Mouse (Mus musculus) gastrocnemius, adult 8-10 months (tissue): Measurements from ENCODE around the gene Zranb1. TPM values are rescaled to one million over a fixed set of nuclear protein-coding genes. Genes with fewer than 3 reads are reported as not detected.
A peak's percentile ranks its signal among the peaks of the same experiment; 100 is the strongest.

Experiments
- DNase-seq, 2 experiments: peaks; one replicate each; pipeline ENCODE4 v3.0.0; 2022; ENCODE audit warnings: low spot score in 2 of 2
- total RNA-seq, 4 experiments: library from RNA; stranded (reverse); gene quantifications; 2 replicates each; pipeline ENCODE4 v1.2.4; 2022

The Zranb1 gene
- total RNA-seq, 4 experiments from 2014 or later, result 55.7 to 67.7 (median 59.6) TPM

- no peak for DNase-seq
Observed at GRCm38 (mm10) chr7:132999061-132999460, 68.1 kb downstream of the Zranb1 start.

- no peak for DNase-seq
Observed at GRCm38 (mm10) chr7:133001388-133001787, 70.4 kb downstream of the Zranb1 start.

GRCm38 (mm10) chr7:133002271-133002670, 71.3 kb downstream of the Zranb1 start:
- no peak for DNase-seq

GRCm38 (mm10) chr7:133003421-133003820, 72.5 kb downstream of the Zranb1 start:
- peak; percentile 76 to 81 for DNase-seq

GRCm38 (mm10) chr7:133005772-133006171, 74.8 kb downstream of the Zranb1 start:
- no peak for DNase-seq

- peak in 1 of 2 experiments; percentile 53 for DNase-seq
Observed at GRCm38 (mm10) chr7:133007343-133007742, 76.4 kb downstream of the Zranb1 start.

- DNase-seq, result no peak
Observed at GRCm38 (mm10) chr7:133008663-133009062, 77.7 kb downstream of the Zranb1 start.

GRCm38 (mm10) chr7:133009676-133010075, 78.7 kb downstream of the Zranb1 start:
- no peak for DNase-seq

- DNase-seq, result no peak
Observed at GRCm38 (mm10) chr7:133010477-133010876, 79.5 kb downstream of the Zranb1 start.

- no peak for DNase-seq
Observed at GRCm38 (mm10) chr7:133011191-133011590, 80.2 kb downstream of the Zranb1 start.

GRCm38 (mm10) chr7:133011611-133012010, 80.7 kb downstream of the Zranb1 start:
- DNase-seq, result no peak

- no peak for DNase-seq
Observed at GRCm38 (mm10) chr7:133012637-133013366, 81.9 kb downstream of the Zranb1 start.

GRCm38 (mm10) chr7:133013923-133014322, 83.0 kb downstream of the Zranb1 start:
- DNase-seq, result no peak

- DNase-seq, result no peak
Observed at GRCm38 (mm10) chr7:133014631-133015030, 83.7 kb downstream of the Zranb1 start.

- no peak for DNase-seq
Observed at GRCm38 (mm10) chr7:133015416-133016070, 84.6 kb downstream of the Zranb1 start.

- no peak for DNase-seq
Observed at GRCm38 (mm10) chr7:133018961-133019360, 88.0 kb downstream of the Zranb1 start.

- DNase-seq, result no peak
Observed at GRCm38 (mm10) chr7:133019481-133020020, 88.6 kb downstream of the Zranb1 start.

GRCm38 (mm10) chr7:133024694-133025093, 93.8 kb downstream of the Zranb1 start:
- DNase-seq, result no peak

GRCm38 (mm10) chr7:133027930-133028329, 97.0 kb downstream of the Zranb1 start:
- no peak for DNase-seq

GRCm38 (mm10) chr7:133029004-133029403, 98.1 kb downstream of the Zranb1 start:
- no peak for DNase-seq

GRCm38 (mm10) chr7:133029496-133030047, 98.6 kb downstream of the Zranb1 start:
- DNase-seq, result no peak

- DNase-seq, result peak; percentile 37 to 49
Observed at GRCm38 (mm10) chr7:133032589-133033203, 101.8 kb downstream of the Zranb1 start.
